Mouse (Mus musculus) macrophage (primary cell): Measurements from ENCODE around the gene 1810013L24Rik. TPM values are rescaled to one million over a fixed set of nuclear protein-coding genes. Genes with fewer than 3 reads are reported as not detected.

Experiments
- H3K27ac ChIP-seq: fragments of 350-480 bp; formaldehyde crosslinking; 2 replicates; pipeline ENCODE4 v1.9.0; 2021
- H3K36me3 ChIP-seq: fragments of 350-480 bp; formaldehyde crosslinking; 2 replicates; pipeline ENCODE4 v1.9.0; 2021; ENCODE audit errors: inconsistent target
- H3K4me3 ChIP-seq: fragments of 350-480 bp; formaldehyde crosslinking; 2 replicates; pipeline ENCODE4 v1.9.0; 2021; ENCODE audit errors: inconsistent target
- H3K79me2 ChIP-seq: fragments of 350-480 bp; formaldehyde crosslinking; 2 replicates; pipeline ENCODE4 v1.9.0; 2021; ENCODE audit errors: inconsistent target
- WGBS: methylation state at CpG from one replicate; pipeline ENCODE4 v1.1.7; 2026; ENCODE audit warnings: inconsistent platforms; ENCODE audit not compliant: missing documents; 5-methylcytosine and 5-hydroxymethylcytosine counted together
- polyA plus RNA-seq: library from polyadenylated mRNA; stranded (reverse); fragments of 250-400 nt; gene quantifications from 3 replicates; pipeline ENCODE4 v1.2.4, GENCODE M21; 2018; ENCODE audit warnings: inconsistent platforms

The 1810013L24Rik gene
- polyA plus RNA-seq, 1 experiment from 2014 or later = 33.2 TPM

DNA sequence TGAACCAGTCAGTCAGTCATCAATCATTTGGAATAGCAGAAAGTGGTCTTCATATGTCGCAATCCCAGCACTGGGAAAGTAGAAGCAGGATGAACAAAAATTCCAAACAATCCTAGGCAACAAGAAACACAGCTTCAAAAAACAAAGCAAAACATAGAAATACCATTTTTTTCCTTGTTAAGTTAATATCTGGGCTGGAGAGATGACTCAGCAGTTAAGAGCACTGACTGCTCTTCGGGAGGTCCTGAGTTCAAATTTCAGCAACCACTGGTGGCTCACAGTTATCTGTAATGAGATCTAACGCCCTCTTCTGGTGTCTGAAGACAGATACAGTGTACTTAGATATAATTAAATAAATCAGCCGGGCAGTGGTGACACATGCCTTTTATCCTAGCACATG is 7.3 kb upstream of the 1810013L24Rik start:
- Histone ChIP-seq H3K4me3 (no peak overlapping the region), H3K36me3 (no peaks in the 10 kb centered on the region), H3K27ac (no peak overlapping the region), H3K79me2 (no peaks in the 10 kb centered on the region)
- 94% methylated on average over 4 of the region's 4 CpGs for WGBS

DNA sequence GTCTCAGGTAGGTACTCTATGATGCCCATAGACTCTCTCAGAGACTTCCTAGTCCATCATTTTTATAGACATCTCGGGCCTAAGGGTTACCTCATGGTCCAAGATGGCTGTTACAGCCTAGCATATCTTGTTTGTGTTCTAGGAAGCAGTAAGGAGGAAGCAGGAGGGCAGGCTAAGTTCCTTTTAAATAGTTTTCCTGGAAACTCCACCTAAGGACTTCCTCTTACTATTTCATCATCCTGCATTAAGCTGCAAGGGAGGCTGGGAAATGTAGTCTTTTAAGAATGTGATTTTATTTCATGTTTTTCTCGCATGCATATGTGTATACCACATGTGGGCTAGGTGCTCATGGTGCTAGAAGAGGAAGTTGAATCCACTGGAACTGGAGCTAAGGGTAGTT is 6.2 kb upstream of the 1810013L24Rik start:
- Histone ChIP-seq H3K36me3 (no peaks in the 10 kb centered on the region), H3K27ac (peak overlapping the region; percentile 35), H3K4me3 (no peak overlapping the region), H3K79me2 (no peaks in the 10 kb centered on the region)
- WGBS = 42% methylated on average over 2 of the region's 2 CpGs

DNA sequence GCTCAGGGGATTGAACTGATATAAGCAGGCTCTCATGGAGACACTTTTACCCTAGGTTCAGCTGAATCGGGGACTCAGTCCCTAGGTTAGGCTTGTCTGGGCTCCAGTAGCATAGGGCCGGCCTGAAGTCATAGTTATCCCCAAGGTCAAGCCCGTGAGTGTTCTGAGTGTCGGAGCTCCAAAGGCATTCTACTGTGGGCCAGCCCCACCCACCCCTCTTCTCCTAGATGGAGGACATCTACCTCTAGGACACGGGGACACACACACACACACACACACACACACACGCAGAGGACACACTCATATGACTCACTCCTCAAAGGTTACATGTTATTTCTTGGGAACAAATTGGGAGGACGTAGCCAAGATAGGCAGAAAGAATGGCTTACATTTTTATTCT is 2.5 kb upstream of the 1810013L24Rik start:
- H3K27ac ChIP-seq = no peak overlapping the region

DNA sequence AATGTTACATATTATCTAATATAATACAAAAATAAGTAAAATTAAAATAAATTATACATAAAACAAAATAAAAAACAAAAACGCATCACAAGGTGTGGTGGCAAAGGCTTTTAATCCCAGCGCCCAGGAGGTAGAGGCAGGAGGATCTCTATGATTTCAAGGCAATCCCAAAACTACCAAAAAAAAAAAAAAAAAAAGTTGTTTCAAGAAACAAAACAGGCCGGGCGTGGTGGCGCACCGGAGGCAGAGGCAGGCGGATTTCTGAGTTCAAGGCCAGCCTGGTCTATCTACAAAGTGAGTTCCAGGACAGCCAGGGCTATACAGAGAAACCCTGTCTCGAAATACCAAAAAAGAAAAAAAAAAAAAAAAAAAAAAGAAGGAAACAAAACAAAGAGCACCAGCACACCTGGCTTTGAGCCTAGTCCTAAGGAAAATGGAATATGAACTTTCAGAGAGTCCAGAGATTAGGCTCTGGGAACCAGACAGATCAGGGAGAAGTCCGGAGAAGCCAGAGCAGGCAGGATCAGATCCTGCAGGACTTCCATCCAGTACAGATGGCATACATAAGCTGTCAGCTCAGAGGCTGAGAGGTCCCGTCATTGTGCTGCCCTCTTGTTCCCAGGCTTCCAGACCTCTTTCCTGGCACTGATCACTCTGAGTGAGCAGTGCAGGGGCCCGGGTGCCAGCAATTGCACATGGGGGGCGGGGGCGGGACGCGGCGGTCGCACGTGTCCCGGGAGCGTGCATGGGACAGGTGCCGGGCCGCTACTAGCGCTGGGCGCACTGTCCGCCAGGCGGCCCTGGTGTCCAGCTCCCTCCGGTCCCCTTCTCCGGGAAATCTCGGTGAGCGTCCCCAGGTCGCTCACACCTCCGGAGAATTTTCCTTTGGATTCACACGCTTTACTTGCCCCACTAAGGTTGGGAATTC is 1.0 kb upstream of the 1810013L24Rik start:
- Histone ChIP-seq H3K36me3 (peaks cover 15% of the 10 kb centered on the region), H3K27ac (peak overlapping the region; percentile 81), H3K79me2 (peaks cover 33% of the 10 kb centered on the region), H3K4me3 (peak overlapping the region; percentile 38)
- WGBS = 12% methylated on average over 28 of the region's 33 CpGs

More for the DNA sequence above, 2.5 kb upstream of the 1810013L24Rik start:
- Histone ChIP-seq H3K36me3 (no peaks in the 10 kb centered on the region), H3K4me3 (no peak overlapping the region), H3K79me2 (peaks cover 18% of the 10 kb centered on the region)
- 94% methylated on average over 7 of the region's 7 CpGs for WGBS

DNA sequence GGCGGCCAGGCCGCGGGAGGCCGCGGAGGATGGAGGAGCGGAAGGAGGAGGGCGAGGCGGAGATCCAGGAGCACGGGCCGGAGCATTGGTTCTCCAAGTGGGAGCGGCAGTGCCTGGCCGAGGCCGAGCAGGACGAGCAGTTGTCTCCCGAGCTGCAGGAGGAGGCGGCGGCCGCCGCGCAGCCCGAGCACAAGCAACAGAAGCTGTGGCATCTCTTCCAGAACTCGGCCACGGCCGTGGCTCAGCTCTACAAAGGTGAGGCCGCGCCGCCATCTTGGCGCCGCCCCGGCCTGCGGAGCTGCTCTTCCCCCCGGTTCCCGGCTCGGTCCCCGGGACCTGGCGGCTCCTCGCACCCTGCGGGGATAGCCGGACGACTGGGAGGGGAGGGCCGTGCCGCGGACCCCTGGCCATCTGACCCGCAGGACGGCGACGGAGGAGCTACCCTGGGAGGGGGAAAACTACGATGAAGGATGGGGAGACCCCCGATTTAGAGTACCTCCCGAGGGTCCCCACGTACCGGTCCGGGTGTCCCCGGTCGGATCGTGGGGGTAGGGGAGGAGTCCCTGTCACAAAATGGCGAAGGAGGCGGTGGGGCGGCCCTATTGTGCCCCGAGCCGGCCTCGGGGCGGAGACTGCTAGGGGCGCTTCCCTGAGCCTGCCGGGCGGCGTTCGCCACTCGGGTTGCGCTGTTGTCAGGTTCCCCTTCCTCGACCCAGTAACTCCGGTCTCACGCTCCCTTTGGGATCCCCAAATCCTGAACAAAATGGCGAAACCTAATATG is 721 bp downstream of the 1810013L24Rik start:
- H3K79me2 ChIP-seq = peaks cover 50% of the 10 kb centered on the region
- peak overlapping the region; percentile 71 for H3K4me3 ChIP-seq
- WGBS = under 1% methylated on average over 71 of the region's 74 CpGs
- H3K27ac ChIP-seq = peak overlapping the region; percentile 66
- peaks cover 26% of the 10 kb centered on the region for H3K36me3 ChIP-seq

DNA sequence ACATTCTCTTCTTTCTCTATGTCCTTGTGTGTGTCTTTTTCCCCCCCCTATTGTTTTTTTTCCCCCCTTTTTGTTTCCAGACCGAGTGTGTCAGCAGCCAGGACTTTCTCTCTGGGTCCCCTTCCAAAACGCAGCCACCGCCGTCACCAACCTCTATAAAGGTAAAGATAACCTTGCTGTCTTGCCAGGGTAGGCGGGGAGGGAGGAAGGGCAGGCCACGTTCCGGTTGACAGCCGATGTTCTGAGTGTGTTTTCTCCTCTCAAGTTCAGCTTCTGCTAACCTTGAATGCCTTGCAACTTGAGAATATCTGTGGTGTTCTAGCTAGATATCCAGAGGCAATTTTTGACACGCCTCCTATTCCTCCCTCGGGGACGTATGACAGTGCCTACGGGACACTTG is 1.3 kb downstream of the 1810013L24Rik start:
- peak overlapping the region; percentile 71 for H3K4me3 ChIP-seq
- H3K36me3 ChIP-seq = peaks cover 26% of the 10 kb centered on the region
- H3K27ac ChIP-seq = no peak overlapping the region
- peaks cover 57% of the 10 kb centered on the region for H3K79me2 ChIP-seq
- WGBS = 18% methylated on average over 12 of the region's 12 CpGs

DNA sequence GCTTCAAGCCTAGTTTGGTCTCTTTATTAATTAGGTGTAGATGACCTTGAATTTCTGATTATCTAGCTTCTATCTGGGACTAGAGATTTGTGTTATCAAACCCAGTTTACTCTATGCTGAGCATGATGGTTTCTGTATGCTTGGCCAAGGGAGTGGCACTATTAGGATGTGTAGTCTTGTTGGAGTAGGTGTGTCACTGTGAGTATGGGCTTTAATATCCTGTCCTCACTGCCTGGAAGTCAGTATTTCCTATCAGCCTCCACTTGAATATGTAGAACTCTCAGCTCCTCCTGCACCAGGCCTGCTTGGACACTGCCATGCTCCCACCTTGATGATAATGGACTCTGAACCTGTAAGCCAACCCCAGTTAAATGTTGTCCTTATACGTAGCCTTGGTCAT is 7.0 kb downstream of the 1810013L24Rik start:
- WGBS = 91% methylated on average over 1 of the region's 1 CpGs
- Histone ChIP-seq H3K4me3 (no peak overlapping the region), H3K27ac (no peak overlapping the region), H3K36me3 (peaks cover 41% of the 10 kb centered on the region), H3K79me2 (peaks cover 100% of the 10 kb centered on the region)

DNA sequence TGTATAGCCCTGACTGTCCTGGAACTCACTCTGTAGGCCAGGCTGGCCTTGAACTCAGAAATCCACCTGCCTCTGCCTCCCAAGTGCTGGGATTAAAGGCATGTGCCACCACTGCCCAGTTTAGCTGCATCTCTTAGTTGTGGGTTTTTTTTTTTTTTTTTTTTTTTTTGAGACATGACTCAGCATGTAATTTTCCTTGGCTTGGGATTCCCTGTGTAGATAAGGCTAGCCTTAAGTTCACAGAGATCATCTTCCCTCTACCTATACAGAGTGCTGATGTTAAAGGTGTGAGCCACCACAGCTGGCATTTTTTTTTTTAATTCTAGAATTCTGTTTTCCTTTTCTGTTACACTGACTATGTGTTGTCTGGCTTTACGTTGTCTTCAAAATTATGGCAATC is 7.7 kb downstream of the 1810013L24Rik start:
- no peak overlapping the region for H3K4me3 ChIP-seq
- H3K27ac ChIP-seq = no peak overlapping the region
- H3K36me3 ChIP-seq = peaks cover 40% of the 10 kb centered on the region
- WGBS = 100% methylated on average over 1 of the region's 1 CpGs
- H3K79me2 ChIP-seq = peaks cover 100% of the 10 kb centered on the region

DNA sequence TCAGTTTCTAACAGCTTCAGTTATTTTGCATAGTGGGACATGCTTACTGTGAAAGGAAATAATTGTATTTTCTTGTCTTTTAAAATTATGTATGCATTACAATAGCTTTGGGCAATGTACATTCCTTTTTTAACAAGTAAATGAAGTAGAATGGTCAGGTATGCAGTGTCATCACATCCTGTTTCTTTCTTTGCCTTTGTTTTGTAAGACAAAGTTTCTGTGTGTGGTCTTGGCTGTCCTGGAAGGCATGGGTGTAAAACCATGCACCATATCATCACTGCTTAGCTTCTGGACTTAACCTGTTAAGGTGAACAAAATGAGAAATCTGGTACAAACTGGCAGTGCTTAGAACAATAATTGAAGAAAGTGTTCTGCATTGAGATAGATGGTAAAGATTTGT is 9.0 kb downstream of the 1810013L24Rik start:
- peaks cover 41% of the 10 kb centered on the region for H3K36me3 ChIP-seq
- peaks cover 100% of the 10 kb centered on the region for H3K79me2 ChIP-seq
- no peak overlapping the region for H3K4me3 ChIP-seq
- no peak overlapping the region for H3K27ac ChIP-seq

DNA sequence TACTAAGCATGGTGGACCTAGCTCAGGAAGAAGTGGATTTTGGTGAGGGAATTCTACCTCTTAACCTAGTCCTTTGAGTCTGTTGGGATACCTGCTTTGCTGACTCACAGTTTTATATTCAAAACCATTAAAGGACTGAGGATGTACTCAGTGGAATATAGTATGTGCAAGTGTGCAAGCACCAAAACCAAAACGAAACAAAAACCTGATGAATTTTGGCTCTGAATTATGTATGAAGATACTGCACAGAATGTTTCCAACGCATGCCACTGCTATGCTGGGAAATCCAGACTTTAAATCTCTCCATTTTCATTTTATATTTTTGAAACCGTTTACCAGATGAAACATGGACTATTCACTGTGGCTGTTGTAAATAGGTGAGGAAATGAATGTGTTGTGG is 10.7 kb downstream of the 1810013L24Rik start:
- Histone ChIP-seq H3K79me2 (peaks cover 100% of the 10 kb centered on the region), H3K36me3 (peaks cover 39% of the 10 kb centered on the region), H3K4me3 (no peak overlapping the region), H3K27ac (no peak overlapping the region)
- 43% methylated on average over 3 of the region's 3 CpGs for WGBS

DNA sequence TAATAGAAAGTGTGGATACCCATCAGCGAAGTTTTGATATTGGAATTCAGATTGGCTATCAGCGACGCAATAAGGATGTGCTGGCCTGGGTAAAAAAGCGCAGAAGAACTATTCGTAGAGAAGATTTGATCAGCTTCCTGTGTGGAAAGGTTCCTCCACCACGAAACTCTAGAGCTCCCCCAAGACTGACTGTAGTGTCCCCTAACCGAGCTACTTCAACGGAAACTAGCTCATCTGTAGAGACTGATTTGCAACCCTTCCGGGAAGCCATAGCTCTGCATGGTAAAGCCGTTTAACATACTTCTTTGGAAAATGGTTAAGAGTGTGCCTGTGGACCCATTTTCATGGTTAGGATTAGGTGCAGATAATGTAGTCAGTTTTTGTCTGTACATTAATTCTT is 13.1 kb downstream of the 1810013L24Rik start:
- no peak overlapping the region for H3K27ac ChIP-seq
- H3K4me3 ChIP-seq = no peak overlapping the region
- peaks cover 100% of the 10 kb centered on the region for H3K79me2 ChIP-seq
- H3K36me3 ChIP-seq = peaks cover 37% of the 10 kb centered on the region
- WGBS = 84% methylated on average over 10 of the region's 10 CpGs

DNA sequence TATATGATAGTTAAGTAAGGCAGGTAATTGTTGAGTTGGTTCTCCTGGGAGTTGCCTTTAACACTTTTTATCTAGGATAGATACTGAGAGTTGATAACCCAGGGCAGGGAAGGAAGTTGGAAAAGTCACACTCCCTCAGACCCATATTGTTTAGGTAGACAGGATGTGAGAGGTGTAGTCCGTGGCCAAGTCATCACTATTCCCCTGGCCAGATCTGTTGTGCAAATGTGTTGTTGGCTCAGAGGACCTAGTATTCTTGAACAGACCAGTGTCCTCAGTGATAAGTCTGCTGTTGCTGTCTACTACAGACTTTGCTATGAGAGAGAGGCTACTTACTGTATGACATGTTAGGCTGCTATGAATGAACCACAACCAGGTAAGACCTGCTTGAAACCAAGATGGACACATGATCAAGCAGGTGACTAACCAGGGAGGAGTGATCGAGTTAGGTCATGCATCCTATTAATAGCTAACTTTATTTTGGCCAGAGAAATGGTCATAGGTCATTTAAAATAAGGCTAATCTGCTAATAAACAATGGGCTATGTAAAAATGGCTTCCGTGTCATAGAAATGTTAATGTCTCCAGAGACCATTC is 13.8 kb downstream of the 1810013L24Rik start:
- H3K36me3 ChIP-seq = peaks cover 35% of the 10 kb centered on the region

DNA sequence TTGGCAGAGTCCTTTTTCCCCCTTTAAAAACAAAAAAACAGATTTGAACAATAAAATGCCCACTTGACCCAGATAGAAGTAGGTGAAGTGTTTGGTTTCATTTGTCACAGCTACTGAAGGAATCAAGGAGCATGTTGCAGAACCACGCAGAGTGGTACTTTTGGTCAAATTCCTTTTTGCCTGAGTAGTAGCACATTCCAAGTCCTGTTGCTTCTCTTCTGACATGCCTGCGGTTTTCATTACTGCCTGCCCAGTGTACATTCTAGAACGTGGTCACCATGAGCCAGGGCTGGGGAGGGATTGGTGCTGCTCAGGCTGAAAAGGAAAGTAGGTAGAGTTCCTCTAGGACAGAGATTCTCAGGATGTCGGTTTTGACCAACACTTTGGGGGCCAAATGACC is 16.1 kb downstream of the 1810013L24Rik start:
- no peak overlapping the region for H3K27ac ChIP-seq
- peaks cover 34% of the 10 kb centered on the region for H3K36me3 ChIP-seq
- WGBS = 85% methylated on average over 4 of the region's 4 CpGs
- H3K4me3 ChIP-seq = no peak overlapping the region
- H3K79me2 ChIP-seq = peaks cover 100% of the 10 kb centered on the region

More for the DNA sequence above, 13.8 kb downstream of the 1810013L24Rik start:
- Histone ChIP-seq H3K4me3 (no peak overlapping the region), H3K79me2 (peaks cover 100% of the 10 kb centered on the region), H3K27ac (no peak overlapping the region)
- 86% methylated on average over 3 of the region's 3 CpGs for WGBS

DNA sequence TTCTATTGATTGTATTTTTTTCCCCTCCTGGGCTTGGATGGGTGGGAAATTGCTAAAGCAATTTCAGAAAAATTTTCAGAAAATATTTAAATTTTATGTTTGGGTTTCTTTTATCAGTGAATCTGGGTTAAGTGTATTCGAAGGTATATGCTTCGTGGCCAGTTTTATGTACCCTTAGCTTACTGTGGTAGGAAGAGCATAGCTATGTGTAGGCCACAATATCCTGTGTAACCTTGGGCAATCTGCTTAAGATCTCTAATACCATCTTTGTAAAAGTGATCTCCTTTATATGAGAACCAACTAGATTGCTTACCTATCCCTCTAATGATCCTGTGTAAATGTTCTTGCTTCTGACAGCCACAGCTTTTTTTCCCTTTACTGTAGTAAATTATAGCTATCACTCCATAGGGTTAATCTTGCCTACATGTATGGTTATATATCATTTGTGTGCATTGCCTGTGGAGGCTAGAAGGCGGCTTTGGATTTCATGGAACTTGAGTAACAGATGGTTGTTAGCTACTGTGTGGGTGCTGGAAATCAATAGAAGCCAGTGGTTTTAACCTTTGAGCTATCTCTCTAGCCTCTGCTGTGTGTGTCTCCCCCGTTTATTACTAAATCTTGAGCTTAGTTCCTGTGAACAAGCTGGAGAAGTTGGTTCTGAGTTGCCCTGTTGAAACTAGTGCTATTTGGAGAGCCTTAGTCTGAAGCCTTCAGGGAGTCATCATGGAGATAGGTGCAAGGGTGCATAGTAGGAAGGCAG is 18.6 kb downstream of the 1810013L24Rik start:
- H3K27ac ChIP-seq = no peak overlapping the region
- WGBS = 65% methylated on average over 4 of the region's 4 CpGs
- H3K36me3 ChIP-seq = peaks cover 34% of the 10 kb centered on the region
- H3K4me3 ChIP-seq = no peak overlapping the region
- peaks cover 100% of the 10 kb centered on the region for H3K79me2 ChIP-seq
